Mouse (Mus musculus) kidney, embryonic 16.5 days (tissue): ENCODE results near the gene B3galt4. TPM values are rescaled to one million over a fixed set of nuclear protein-coding genes. Genes with fewer than 3 reads are reported as not detected.

Source experiments
- ATAC-seq: fragments of 200-750 bp; cut with Nextera tagmentation; 2 replicates; pipeline ENCODE4 v1.8.0; 2017; ENCODE audit warnings: moderate TSS enrichment; ENCODE audit not compliant: low FRiP score, low TSS enrichment
- H3K27ac ChIP-seq: fragments of 300-500 bp; sonication (generic); 2 replicates; pipeline ENCODE4 v1.5.1; 2014; ENCODE audit warnings: low read length
- H3K27me3 ChIP-seq: fragments of 300-500 bp; sonication (generic); 2 replicates; pipeline ENCODE4 v1.6.1; 2014; ENCODE audit warnings: low read length, control low read depth, mixed read lengths; ENCODE audit not compliant: insufficient read depth
- H3K36me3 ChIP-seq: fragments of 300-500 bp; sonication (generic); 2 replicates; pipeline ENCODE4 v1.6.1; 2014; ENCODE audit warnings: low read length, control low read depth, mixed read lengths; ENCODE audit not compliant: insufficient read depth
- H3K4me1 ChIP-seq: fragments of 300-500 bp; sonication (generic); 2 replicates; pipeline ENCODE4 v1.6.1; 2014; ENCODE audit warnings: low read length, control low read depth, mixed read lengths; ENCODE audit not compliant: insufficient read depth
- H3K4me2 ChIP-seq: fragments of 300-500 bp; sonication (generic); replicated peaks from 2 replicates; pipeline ENCODE4 v1.6.1; 2014; ENCODE audit warnings: low read depth, low read length
- H3K4me3 ChIP-seq: fragments of 300-500 bp; sonication (generic); 2 replicates; pipeline ENCODE4 v1.5.1; 2014; ENCODE audit warnings: mild to moderate bottlenecking, low read length
- H3K9ac ChIP-seq: fragments of 300-500 bp; sonication (generic); replicated peaks from 2 replicates; pipeline ENCODE4 v1.6.1; 2014; ENCODE audit warnings: low read length
- H3K9me3 ChIP-seq: fragments of 300-500 bp; sonication (generic); 2 replicates; pipeline ENCODE4 v1.6.1; 2016; ENCODE audit warnings: low read length, control low read depth
- WGBS: fragments of 180-500 bp; shearing (Covaris S2); extraction: QIAGEN DNeasy Blood & Tissue Kit; methylation state at CpG from one replicate; pipeline ENCODE4 v1.1.7; 2014; 5-methylcytosine and 5-hydroxymethylcytosine counted together
- polyA plus RNA-seq: library from polyadenylated mRNA; unstranded; fragments of >200 nt; fragmentation: Nextera tagmentation; extraction: Ambion mirVana; gene quantifications from 2 replicates; pipeline ENCODE4 v1.2.1, GENCODE M21; 2015

The B3galt4 gene
- polyA plus RNA-seq, 1 experiment from 2014 or later, result 6.9 TPM

DNA sequence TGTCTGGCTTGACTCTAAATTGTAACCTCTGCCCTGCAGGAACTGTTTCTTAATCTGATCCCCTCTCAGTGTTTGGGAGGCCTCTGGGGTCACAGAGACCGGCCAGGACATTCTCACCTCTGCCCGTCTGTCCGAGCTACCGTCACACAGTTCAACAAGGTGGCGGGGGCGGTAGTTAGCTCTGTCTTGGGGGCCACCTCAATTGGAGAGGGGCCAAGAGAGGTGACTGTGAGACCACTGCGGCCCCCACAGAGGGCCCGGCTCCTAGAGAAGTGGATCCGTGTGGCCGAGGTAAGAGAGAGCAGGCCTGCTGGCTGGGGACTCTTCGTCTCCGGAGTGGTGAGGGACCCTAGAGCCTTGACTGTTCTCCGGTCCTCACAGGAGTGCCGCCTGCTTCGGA lies 18.3 kb downstream of the B3galt4 start:
- no peak overlapping the region for H3K9ac ChIP-seq
- no peak overlapping the region for H3K27ac ChIP-seq
- 89% methylated on average over 15 of the region's 15 CpGs for WGBS
- ATAC-seq, result no peak
- peaks cover 25% of the 10 kb centered on the region for H3K36me3 ChIP-seq
- no peaks in the 10 kb centered on the region for H3K9me3 ChIP-seq
- H3K4me1 ChIP-seq, result peaks cover 18% of the 10 kb centered on the region
- H3K27me3 ChIP-seq, result no peaks in the 10 kb centered on the region
- H3K4me3 ChIP-seq, result no peak overlapping the region
- no peak overlapping the region for H3K4me2 ChIP-seq

DNA sequence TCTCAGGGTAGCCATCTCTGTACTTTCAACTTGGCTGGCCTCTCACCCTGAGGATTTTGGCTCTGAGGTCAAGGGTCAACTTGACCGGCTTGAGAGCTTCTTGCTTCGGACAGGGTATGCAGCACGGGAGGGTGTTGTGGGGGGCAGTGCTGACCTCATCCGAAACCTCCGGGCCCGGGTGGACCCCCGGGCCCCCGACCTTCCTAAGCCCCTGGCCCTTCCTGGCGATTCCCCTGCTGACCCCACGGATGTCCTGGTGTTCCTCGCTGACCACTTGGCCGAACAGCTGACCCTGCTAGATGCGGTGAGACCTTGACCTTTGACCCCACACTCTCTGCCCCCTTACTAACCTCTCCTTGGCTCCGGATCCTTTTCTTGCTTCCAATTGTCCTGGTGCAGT lies 18.8 kb downstream of the B3galt4 start:
- H3K9ac ChIP-seq, result no peak overlapping the region
- 85% methylated on average over 14 of the region's 14 CpGs for WGBS
- no peak overlapping the region for H3K27ac ChIP-seq
- peaks cover 22% of the 10 kb centered on the region for H3K36me3 ChIP-seq
- H3K4me2 ChIP-seq, result no peak overlapping the region
- no peaks in the 10 kb centered on the region for H3K9me3 ChIP-seq
- H3K4me1 ChIP-seq, result peaks cover 18% of the 10 kb centered on the region
- no peak overlapping the region for H3K4me3 ChIP-seq
- H3K27me3 ChIP-seq, result no peaks in the 10 kb centered on the region
- no peak for ATAC-seq

DNA sequence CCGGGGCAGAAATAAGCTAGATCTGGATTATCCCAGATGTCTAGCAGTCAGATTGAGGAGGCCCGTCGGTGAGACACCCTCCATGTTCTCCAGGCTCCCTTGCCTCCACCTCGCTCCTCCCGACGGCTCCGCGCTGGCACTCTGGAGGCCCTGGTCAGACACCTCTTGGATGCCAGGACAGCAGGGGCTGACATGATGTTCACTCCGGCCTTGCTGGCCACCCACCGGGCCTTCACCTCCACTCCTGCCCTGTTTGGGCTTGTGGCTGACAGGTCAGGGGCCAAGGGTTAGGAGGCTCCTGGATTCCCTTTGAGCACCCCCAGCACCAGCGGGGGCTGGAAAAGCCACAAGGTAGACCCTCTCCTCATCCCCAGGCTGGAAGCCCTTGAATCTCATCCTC lies 19.3 kb downstream of the B3galt4 start:
- H3K36me3 ChIP-seq, result peaks cover 17% of the 10 kb centered on the region
- no peaks in the 10 kb centered on the region for H3K27me3 ChIP-seq
- H3K4me1 ChIP-seq, result peaks cover 18% of the 10 kb centered on the region
- H3K27ac ChIP-seq, result no peak overlapping the region
- H3K9ac ChIP-seq, result no peak overlapping the region
- H3K4me2 ChIP-seq, result no peak overlapping the region
- WGBS, result 93% methylated on average over 11 of the region's 11 CpGs
- no peak for ATAC-seq
- H3K9me3 ChIP-seq, result no peaks in the 10 kb centered on the region
- no peak overlapping the region for H3K4me3 ChIP-seq

DNA sequence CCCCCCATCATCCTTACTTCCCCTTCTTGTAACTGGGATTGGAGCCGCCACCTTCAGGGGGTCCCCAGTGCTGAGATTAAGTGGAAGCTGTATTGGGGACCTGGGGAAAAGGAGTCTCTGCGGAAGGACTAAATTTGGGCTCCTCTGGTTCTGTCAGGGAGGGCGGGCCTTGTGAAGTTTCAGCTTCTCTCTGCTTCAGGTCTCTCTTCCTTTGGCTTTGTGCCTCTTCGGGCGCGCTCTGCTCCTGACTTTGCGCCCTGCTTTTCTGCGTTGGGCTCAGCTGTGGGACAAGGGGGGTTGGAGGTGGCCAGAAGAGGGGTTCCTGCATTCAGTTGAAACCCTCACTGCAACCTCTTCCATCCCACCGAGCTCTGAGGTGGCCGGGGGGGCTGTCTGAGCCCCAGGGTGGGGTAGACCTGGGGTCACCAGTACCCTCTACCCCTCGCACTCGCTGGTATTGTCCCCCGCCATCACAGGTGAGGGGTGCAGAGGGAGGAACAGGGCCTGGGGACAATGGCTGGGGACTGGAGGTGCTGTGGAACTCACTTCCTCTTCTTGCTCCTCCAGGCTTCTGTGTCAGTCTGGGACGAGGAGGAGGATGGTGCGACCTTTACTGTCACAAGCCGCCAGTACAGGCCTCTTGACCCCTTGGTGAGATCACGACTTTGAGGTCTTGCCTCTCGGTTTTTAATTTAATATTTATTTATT lies 20.0 kb downstream of the B3galt4 start:
- Histone ChIP-seq H3K4me3 (peak overlapping the region; percentile 88), H3K9ac (peak overlapping the region; percentile 88), H3K4me1 (peaks cover 18% of the 10 kb centered on the region), H3K9me3 (no peaks in the 10 kb centered on the region), H3K27me3 (no peaks in the 10 kb centered on the region), H3K4me2 (peak overlapping the region; percentile 98), H3K27ac (no peak overlapping the region), H3K36me3 (peaks cover 13% of the 10 kb centered on the region)
- ATAC-seq, result no peak
- WGBS, result 40% methylated on average over 18 of the region's 18 CpGs

DNA sequence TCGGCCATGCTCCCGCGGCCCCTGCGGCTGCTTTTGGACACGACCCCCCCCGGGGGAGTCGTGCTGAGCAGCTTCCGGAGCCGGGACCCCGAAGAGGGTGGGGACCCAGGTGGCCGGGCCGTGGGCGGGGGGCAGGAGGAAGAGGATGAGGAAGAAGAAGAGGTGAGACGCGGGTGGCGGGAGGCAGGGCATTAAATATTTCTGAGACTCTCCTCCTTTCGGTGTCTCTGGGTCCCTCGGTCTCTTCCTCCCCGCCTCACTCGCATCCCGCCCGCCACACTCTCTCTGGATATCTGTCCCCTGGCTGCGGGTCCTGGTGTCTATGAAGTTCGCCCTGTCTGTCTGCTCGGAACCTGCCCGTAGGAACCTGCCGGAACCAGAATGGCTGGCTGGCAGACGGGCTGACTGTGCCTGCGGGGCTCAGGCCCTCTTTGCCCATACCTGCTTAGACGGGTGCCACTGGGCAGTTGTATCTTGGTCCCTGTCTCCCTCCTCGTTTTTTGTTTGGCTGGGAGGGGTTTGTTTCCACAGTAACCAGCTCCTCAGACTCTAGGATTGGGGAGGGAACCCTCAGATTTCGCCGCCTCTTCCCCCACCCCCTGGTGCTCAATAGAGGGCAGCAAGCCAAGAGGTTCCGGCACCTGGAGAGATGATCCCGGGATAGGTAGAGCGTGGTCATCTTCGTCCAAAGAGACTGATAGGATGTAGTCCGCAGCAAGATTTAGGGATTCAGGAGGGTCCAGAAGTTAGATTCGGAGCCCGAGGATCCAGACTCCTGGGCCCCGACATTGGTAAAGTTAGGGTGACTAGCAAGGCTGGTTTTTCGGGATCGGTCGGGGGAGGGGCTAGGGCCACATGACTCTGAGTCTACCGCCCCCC lies 20.8 kb downstream of the B3galt4 start:
- Histone ChIP-seq H3K36me3 (peaks cover 13% of the 10 kb centered on the region; the same call in 1 of the 2 replicates), H3K4me3 (peak overlapping the region; percentile 88), H3K9me3 (no peaks in the 10 kb centered on the region), H3K27me3 (no peaks in the 10 kb centered on the region), H3K9ac (peak overlapping the region; percentile 88), H3K4me2 (peak overlapping the region; percentile 98), H3K27ac (peak overlapping the region; percentile 98), H3K4me1 (peaks cover 18% of the 10 kb centered on the region)
- under 1% methylated on average over 42 of the region's 45 CpGs for WGBS
- ATAC-seq, result peak; percentile 14; the same call in 1 of the 2 replicates

DNA sequence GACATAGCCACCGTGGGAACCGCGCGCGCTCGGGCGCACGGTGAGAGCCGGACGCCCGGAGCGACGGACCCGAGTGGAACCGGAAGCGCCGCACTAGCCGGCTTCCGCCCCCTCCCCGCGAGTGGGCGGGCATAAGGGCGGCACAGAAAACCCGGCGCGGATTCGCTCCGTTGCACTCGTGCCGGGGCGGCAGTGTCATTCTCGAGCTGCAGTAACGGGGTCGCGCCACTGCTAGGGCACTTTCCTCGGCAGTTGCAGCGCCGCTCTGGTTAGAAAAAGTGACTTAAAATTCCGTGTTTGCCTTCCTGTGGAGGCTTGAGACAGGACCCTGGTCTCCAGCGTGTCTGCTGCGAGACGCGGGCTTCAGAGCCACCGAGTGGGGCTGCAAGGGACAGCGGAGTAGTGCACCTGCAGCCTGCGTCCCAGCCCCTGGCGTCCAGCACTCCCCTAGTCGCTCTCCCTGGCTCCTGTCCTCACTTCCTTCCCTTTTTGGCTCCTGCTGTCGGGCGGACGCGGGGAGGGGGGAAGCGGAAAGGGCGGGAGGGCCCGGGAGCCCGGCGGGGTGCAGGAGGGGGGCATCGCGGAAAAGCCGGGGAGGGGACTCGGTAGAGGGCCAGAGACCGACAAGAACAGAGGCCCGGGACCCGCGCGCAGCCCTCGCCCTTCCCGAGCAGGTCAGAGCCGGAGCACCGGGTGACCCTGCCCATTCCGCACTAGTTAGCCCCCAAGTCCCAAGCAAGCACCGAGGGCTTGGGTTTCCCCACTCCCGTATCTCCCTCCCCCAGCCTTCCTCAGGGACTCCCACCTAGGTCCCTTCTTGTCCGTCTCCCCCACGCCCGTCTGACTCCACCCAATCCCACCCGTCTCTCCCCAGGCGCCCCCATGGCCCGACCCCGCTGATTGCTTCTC lies 21.7 kb downstream of the B3galt4 start, which contains the start of gene Rgl2:
TSS of gene Rgl2 (plus strand) at position 173 of the 909 bp plus-strand sequence.
- H3K9me3 ChIP-seq, result no peaks in the 10 kb centered on the region
- H3K27ac ChIP-seq, result peak within 1 kb of the TSS; percentile 98
- peak within 1 kb of the TSS; percentile 88 for H3K9ac ChIP-seq
- H3K27me3 ChIP-seq, result no peaks in the 10 kb centered on the region
- H3K4me1 ChIP-seq, result peaks cover 18% of the 10 kb centered on the region
- H3K4me2 ChIP-seq, result peak within 1 kb of the TSS; percentile 98
- peaks cover 10% of the 10 kb centered on the region; the same call in 1 of the 2 replicates for H3K36me3 ChIP-seq
- peak; percentile 82 for ATAC-seq
- peak within 1 kb of the TSS; percentile 88 for H3K4me3 ChIP-seq
- WGBS, result 0% methylated on average over 77 of the region's 80 CpGs

DNA sequence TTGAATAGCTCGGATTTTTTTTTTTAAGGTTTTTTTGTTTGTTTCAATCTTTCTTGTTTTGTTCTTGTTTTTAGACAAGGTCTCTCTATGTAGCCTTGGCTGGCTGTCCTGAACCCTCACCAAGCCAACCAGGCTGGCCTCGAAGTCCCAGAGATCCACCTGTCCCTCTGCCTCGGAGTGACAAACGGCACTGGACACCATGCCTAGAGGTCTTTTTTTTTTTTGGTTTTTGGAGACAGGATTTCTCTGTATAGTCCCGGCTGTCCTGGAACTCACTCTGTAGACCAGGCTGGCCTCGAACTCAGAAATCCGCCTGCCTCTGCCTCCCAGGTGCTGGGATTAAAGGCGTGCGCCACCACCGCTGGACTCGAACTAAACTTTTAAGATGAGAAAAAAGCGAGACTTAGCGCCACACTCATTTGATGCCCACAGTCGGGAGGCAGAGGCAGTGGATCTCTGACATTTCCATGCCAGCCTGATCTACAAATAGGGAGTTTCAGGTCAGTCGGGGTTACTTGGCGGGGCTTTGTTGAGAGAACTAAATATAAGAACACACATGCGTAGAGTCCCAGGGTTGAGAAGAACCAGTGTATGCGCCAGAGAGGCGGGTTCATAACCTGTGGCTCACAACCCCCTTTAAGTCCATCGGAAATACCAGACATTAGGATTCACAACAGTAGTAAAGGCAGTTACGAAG lies 22.9 kb downstream of the B3galt4 start:
- no peak for ATAC-seq
- no peak overlapping the region for H3K27ac ChIP-seq
- H3K9ac ChIP-seq, result peak overlapping the region; percentile 88

DNA sequence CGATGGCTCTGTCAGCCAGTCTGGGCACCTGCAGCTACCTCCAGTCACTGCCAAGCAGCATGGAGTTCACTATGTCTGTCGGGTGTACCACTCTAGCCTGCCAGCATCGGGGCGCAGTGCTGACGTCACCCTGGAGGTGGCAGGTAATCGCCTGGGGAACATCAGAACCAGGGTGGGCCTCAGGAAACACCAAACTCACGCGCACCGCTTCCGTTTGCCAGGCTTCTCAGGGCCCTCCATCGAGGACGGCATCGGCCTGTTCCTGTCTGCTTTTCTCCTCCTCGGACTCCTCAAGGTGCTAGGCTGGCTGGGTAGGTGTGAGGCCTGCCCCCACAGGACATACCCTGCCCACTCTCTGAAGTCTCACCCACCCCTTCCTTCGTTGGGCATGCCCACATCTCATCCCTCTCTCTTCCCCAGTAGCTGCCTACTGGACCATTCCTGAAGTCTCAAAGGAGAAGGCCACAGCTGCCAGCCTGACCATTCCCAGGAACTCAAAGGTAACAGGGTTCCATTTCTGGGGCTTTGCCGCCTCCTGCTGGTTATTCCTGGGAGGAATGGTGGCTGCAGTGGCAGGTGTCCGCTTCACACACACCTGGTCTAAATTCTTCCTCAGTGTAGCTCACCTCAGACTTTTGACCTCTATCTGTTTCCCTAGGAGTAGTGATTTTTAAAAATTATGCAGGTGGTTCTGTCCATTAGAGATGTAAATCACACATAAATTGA lies 24.9 kb downstream of the B3galt4 start:
- H3K27ac ChIP-seq, result no peak overlapping the region
- H3K4me1 ChIP-seq, result peaks cover 18% of the 10 kb centered on the region
- H3K4me2 ChIP-seq, result no peak overlapping the region
- no peak overlapping the region for H3K4me3 ChIP-seq
- H3K9me3 ChIP-seq, result no peaks in the 10 kb centered on the region
- ATAC-seq, result no peak
- WGBS, result 69% methylated on average over 17 of the region's 17 CpGs
- peaks cover 7% of the 10 kb centered on the region; the same call in 1 of the 2 replicates for H3K36me3 ChIP-seq
- no peaks in the 10 kb centered on the region for H3K27me3 ChIP-seq
- no peak overlapping the region for H3K9ac ChIP-seq

More for the DNA sequence above, 22.9 kb downstream of the B3galt4 start:
- peak overlapping the region; percentile 88 for H3K4me3 ChIP-seq
- H3K4me2 ChIP-seq, result peak overlapping the region; percentile 98
- WGBS, result 60% methylated on average over 21 of the region's 21 CpGs
- H3K27me3 ChIP-seq, result no peaks in the 10 kb centered on the region
- H3K4me1 ChIP-seq, result peaks cover 18% of the 10 kb centered on the region
- no peaks in the 10 kb centered on the region for H3K9me3 ChIP-seq
- peaks cover 10% of the 10 kb centered on the region; the same call in 1 of the 2 replicates for H3K36me3 ChIP-seq
